Mouse (Mus musculus) spleen, adult 2 months (tissue): ENCODE data around the gene Gm4491.

Source experiments
- CTCF ChIP-seq: fragments of 200-500 bp; IDR thresholded peaks from 2 replicates; pipeline ENCODE4 v1.5.1; 2011; ENCODE audit warnings: mild to moderate bottlenecking, inconsistent platforms; ENCODE audit not compliant: insufficient read depth, insufficient read length, insufficient replicate concordance; ENCODE audit errors: extremely low read depth
- POLR2A ChIP-seq: fragments of 200-500 bp; IDR thresholded peaks from 2 replicates; pipeline ENCODE4 v1.6.1; 2011; ENCODE audit warnings: low read depth, low read length, inconsistent platforms

DNA sequence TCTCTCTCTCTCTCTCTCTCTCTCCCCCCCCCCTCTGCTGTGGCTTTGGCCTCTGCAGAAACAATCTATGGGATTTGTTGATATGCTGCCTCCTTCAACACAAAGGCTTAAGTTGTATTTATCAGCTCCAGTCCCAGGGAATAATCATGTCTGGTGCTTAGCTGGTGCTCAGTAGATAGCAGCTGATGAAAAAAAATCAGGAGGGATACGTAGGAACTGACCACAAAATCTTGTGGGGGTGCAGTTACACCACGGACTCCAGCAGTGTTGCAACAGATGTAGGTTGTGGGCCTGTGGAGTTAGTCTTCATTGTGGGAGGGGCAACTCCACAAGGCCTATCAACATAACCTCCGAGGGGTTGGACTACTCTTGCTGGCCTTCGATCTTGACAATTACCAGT lies 19.8 kb downstream of the Gm4491 start:
- TF ChIP-seq POLR2A = no peak
- TF ChIP-seq CTCF = no peak
